ENCODE assay signal across 23 mouse cellular contexts in the genomic region with DNA sequence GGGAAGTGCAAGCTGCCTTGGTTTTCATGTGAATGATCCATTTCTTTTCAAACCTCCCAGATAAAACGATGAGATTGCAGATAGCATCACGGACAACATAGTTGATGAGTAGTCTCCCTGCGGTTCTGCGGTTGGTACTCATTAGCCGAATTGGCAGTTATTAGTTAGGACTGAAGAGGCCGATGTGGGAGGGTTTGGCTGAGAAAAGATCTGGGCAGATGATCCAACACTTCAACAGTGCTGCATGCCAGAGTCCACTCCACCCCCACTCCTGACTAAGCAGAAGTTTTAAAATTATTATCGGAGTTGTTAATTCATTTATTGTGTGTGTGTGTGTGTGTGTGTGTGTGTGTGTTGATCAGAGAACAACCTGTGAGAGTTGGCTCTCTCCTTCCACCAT. TPM values are rescaled to one million over a fixed set of nuclear protein-coding genes. Genes with fewer than 3 reads are reported as not detected.
DNase-seq lines count a peak whose midpoint lies in the region; ATAC-seq lines count a peak whose summit lies in the region.
"Had no signal": no experiment of that assay in that cellular context is flagged by ENCODE, and none has a peak within 500 bp of the region (broad histone marks: within the 10 kb centered on the region; RNA-seq: fewer than 3 reads in every experiment).

No protein-coding gene starts in this region.

- no peaks in the 10 kb centered on the region for H3K9me3 ChIP-seq in kidney, embryonic 16.5 days (ENCODE audit: low read length)
- H3K9me3 ChIP-seq: heart, embryonic 15.5 days; neural tube, embryonic 15.5 days had no signal

- peak; percentile 9 for DNase-seq in adrenal gland, postnatal 14 days
- DNase-seq in adrenal gland, postnatal 36 days = no peak
- DNase-seq in kidney, adult 8-10 months = peak; percentile 77 to 78
- peak; percentile 56 for DNase-seq in brain, adult 2 months (ENCODE audit: low read depth, low spot score)
- peak; percentile 67 to 68 for DNase-seq in layer of hippocampus, adult 18-20 months (ENCODE audit: low spot score in 2 of 2)
- DNase-seq in MN1 (ENCODE audit: low spot score) = no peak
- no peak for DNase-seq in frontal cortex, postnatal 14 days (ENCODE audit: low spot score in 2 of 2)
- DNase-seq: cerebellum, adult 11-12 months; cerebellum, postnatal 36 days; lung, embryonic 14.5 days; midbrain, embryonic 14.5 days had no signal

- no peak for ATAC-seq in kidney, embryonic 16.5 days (ENCODE audit: low FRiP score, low TSS enrichment)
- ATAC-seq: forebrain, embryonic 16.5 days had no signal

- 83% methylated on average over 7 of the region's 7 CpGs for WGBS in kidney, embryonic 16.5 days

- H3K27me3 ChIP-seq in kidney, embryonic 16.5 days (ENCODE audit: insufficient read depth, low read length) = no peaks in the 10 kb centered on the region
- H3K27me3 ChIP-seq: CH12.LX; heart, embryonic 15.5 days; neural tube, embryonic 15.5 days had no signal

- H3K4me3 ChIP-seq in kidney, embryonic 16.5 days (ENCODE audit: low read length) = no peak overlapping the region
- H3K4me3 ChIP-seq: heart, embryonic 15.5 days; myocyte; neural tube, embryonic 15.5 days had no signal

- no peaks in the 10 kb centered on the region for H3K4me1 ChIP-seq in kidney, embryonic 16.5 days (ENCODE audit: insufficient read depth, low read length)
- H3K4me1 ChIP-seq: heart, embryonic 15.5 days had no signal

- no peak overlapping the region for H3K9ac ChIP-seq in kidney, embryonic 16.5 days (replicated peaks; ENCODE audit: low read length)
- H3K9ac ChIP-seq: heart, embryonic 15.5 days; lung, embryonic 14.5 days; neural tube, embryonic 15.5 days had no signal

- H3K36me3 ChIP-seq in kidney, embryonic 16.5 days (ENCODE audit: insufficient read depth, low read length) = no peaks in the 10 kb centered on the region
- H3K36me3 ChIP-seq: heart, embryonic 15.5 days; neural tube, embryonic 15.5 days had no signal

- H3K4me2 ChIP-seq in kidney, embryonic 16.5 days (replicated peaks; ENCODE audit: low read depth, low read length) = no peak overlapping the region
- H3K4me2 ChIP-seq: heart, embryonic 15.5 days; liver, embryonic 11.5 days; lung, embryonic 14.5 days; neural tube, embryonic 15.5 days had no signal

- no peak overlapping the region for H3K27ac ChIP-seq in kidney, embryonic 16.5 days (ENCODE audit: low read length)
- H3K27ac ChIP-seq: heart, embryonic 15.5 days; neural tube, embryonic 15.5 days had no signal

RNA-seq across cellular contexts. Expression of gene Stmnd1, which starts 34.7 kb away (rescaled TPM):
- 0.26 TPM in 1 of 2 replicates, not detected in the other for total RNA-seq in adrenal gland, postnatal 14 days (2021)
- not detected for total RNA-seq in adrenal gland, postnatal 36 days (2021)
- 0.19 and 0.30 TPM in 2 replicates for polyA plus RNA-seq in kidney, embryonic 16.5 days (2015; fragmentation: Nextera tagmentation; extraction: Ambion mirVana)
- total RNA-seq in layer of hippocampus, adult 18-20 months (2021) = not detected
- total RNA-seq: CH12.LX; gastrocnemius, adult 18-20 months; hematopoietic stem cell, adult 5-6 weeks; left cerebral cortex, postnatal 36 days; megakaryocyte progenitor cell, adult 5-6 weeks had no signal
- polyA plus RNA-seq: forebrain, embryonic 16.5 days; liver, embryonic 11.5 days; lung, embryonic 14.5 days; midbrain, embryonic 14.5 days; stomach, embryonic 14.5 days had no signal

Comparison
In these comparisons a context has a peak if more than half of its experiments do, and no peak if none do; other contexts are left out.
1. DNase-seq: peak in adrenal gland, postnatal 14 days (single experiment), kidney, adult 8-10 months (2 of 2), brain, adult 2 months (single experiment) and layer of hippocampus, adult 18-20 months (2 of 2); none in adrenal gland, postnatal 36 days (0 of 2), MN1 (single experiment) and frontal cortex, postnatal 14 days (0 of 2).